Mouse (Mus musculus) liver, embryonic 18 days (tissue): ENCODE results near the gene Upf3b. TPM values are rescaled to one million over a fixed set of nuclear protein-coding genes. Genes with fewer than 3 reads are reported as not detected.

Source experiments
- polyA plus RNA-seq: library from polyadenylated mRNA; depleted of rRNA; stranded (reverse); fragments of >200 nt; gene quantifications from 2 replicates; pipeline ENCODE4 v1.2.3, GENCODE M21; 2012; rRNA removed

Gene Upf3b
- polyA plus RNA-seq: 10.8 and 10.9 TPM in 2 replicates

DNA sequence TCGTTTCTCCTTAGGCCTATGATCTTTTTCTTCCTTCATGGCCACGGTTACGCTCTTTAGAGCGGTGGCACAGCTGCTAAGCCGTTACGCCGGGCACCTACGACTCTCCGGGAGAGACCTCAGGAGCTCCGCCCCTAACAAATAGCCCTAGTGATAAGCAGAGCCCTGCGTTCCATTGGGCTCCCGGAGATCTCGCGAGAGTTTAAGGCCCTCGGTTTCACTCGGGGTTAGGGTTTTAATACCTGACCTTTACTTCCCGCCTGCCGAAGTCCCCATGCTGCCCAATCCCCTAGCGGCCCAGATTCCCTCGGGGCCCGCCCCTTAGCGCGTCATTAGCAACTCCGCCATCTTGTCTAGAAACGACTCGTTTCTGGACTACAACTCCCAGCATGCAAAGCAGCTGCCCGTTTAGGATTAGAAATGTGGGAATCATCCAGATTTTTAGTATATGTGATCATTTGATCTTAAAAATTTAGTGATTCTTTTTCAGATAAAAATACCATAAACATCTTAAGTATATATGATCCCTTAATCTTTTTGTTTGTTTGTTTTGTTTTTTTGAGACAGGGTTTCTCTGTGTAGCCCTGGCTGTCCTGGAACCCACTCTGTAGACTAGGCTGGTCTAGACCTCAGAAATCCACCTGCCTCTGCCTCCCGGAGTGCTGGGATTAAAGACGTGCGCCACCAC is at the start of gene Upf3b:
Gene Upf3b, minus strand, starts transcription at position 130 of the 688 bp plus-strand sequence.

DNA sequence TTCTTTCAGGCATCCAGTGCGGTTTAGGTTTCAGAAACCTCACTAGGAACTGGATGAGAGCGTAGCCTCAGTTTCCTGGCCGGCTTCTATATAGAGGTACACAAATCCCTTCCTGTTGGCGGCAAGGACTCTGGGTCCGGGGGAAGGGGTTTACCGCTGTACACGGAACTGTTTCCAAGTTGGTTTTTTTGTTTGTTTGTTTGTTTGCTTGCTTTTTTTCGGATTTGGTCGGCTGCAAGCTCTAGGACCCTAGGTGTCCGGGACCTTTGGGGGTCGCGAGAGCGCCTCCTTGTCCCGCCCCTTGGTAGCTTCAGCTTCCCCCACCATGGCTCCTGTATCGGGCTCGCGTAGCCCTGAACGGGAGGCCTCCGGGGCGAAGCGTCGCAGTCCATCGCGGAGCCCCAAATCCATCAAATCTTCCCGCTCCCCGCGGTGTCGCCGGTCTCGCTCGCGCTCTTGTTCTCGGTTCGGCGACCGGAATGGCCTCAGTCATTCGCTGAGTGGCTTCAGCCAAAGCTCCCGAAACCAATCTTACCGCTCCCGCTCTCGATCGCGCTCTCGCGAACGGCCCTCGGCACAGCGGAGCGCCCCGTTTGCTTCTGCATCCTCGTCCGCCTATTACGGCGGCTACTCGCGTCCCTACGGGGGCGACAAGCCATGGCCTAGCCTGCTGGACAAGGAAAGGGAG is 16.7 kb upstream of the Upf3b start, which contains the start of gene Nkap:
Gene Nkap, plus strand, starts transcription at position 125 of the 688 bp plus-strand sequence.

DNA sequence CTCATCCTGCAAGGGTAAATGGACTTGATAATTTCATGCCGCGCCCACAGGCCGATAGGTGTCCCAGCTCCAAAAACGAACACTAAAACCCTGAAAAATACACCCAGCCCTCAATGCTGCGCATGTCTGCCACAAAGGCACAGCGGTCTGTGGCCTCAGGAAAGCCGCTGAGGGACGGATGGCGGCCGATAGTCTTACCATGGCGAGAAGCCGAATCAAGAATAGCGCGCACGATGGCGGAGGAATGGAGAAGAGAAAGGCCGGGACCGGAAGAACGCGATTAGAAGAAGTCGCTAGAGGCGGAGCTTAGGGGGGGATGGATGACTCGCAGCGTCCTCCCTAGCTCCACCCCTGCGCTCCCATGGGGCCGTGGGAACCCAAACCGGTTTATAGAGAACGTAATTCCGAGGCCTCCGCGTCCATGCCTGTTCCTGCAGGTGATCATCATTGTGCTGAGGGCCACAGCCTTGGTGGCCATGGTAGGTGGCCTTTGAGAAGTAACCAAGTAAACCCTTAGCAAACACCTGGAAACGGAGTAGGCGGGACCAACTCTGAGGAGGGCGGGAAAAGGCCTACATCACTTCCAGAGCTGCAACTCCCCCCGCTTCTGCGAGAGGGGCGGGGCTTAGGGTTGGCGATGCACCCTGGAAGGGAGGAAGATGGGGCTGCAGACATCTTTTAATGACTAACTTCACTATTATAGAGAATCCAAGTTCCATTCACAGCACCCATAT is 25.0 kb downstream of the Upf3b start, which contains the start of gene Rpl39:
Gene Rpl39, minus strand, starts transcription at position 476 of the 734 bp plus-strand sequence.

DNA sequence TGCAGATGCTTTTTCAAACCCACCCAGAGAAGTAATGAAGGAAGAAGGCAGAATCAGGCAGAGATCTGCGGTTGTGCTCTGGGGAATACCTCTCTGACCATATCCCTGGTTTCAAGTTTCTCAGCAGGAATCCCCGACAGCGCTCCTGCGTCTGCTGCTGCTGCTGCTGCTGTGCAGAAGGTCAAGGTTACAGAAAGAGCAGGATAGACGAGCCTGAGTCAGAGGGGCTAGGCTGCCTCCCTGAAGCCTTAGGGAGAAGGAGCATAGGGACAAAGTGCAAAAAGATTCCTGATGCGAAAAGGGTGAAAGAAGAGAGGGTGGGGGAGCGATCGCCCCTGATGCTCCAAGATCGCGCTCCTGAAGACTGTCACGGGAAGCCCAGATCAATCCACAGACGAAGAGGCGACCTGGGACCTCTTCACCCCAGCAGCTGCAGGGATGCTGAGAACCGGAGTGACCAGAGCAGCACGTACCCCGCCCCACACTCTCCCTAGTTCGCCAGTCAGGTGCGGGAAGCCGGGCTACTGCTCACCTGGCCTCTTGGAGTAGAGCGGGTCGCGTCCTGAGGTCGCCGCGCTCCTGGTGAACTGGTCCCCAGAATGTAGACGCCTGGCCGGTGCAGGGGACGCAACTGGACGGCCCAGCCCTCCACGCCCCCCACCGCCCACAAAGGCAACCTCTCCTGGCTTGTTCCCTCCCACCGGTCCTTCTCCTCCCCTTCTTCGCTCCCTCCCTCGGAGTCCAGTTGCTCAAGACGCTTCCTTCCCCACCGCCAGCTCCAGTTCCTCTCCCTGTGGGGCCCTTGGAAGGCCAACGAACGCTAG is 61.8 kb downstream of the Upf3b start, which contains the start of gene Sowahd:
Gene Sowahd, plus strand, starts transcription at position 780 of the 824 bp plus-strand sequence.

Other genes starting within 250 kb of the Upf3b start
- gene Ube2a, start 236.4 kb downstream of the Upf3b start, polyA plus RNA-seq: 14.6 and 16.7 TPM in 2 replicates
- 5.9 and 6.2 TPM in 2 replicates for gene C330007P06Rik, start 236.2 kb downstream of the Upf3b start, polyA plus RNA-seq
- 1.5 TPM in 2 replicates for gene Nkrf, start 207.4 kb downstream of the Upf3b start, polyA plus RNA-seq
- gene Sept6, start 118.5 kb downstream of the Upf3b start, polyA plus RNA-seq: 4.9 TPM in 2 replicates
- gene Sowahd, start 61.5 kb downstream of the Upf3b start, polyA plus RNA-seq: 0.04 and 0.05 TPM in 2 replicates
- gene Rpl39, start 24.9 kb downstream of the Upf3b start, polyA plus RNA-seq: 435 and 498 TPM in 2 replicates
- gene Nkap, start 16.5 kb upstream of the Upf3b start, polyA plus RNA-seq: 1.9 and 2.1 TPM in 2 replicates
- not detected in 2 replicates for gene Akap14, start 58.5 kb upstream of the Upf3b start, polyA plus RNA-seq
- gene Ndufa1, start 80.8 kb upstream of the Upf3b start, polyA plus RNA-seq: 243 and 254 TPM in 2 replicates
- 1.6 and 1.9 TPM in 2 replicates for gene Rnf113a1, start 80.9 kb upstream of the Upf3b start, polyA plus RNA-seq
- gene Gm9, start 100.7 kb upstream of the Upf3b start, polyA plus RNA-seq: not detected in 2 replicates
- not detected in 2 replicates for gene Rhox1, start 111.9 kb upstream of the Upf3b start, polyA plus RNA-seq
- not detected in 2 replicates for gene Rhox2a, start 134.7 kb upstream of the Upf3b start, polyA plus RNA-seq
- not detected in 2 replicates for gene Rhox3a, start 139.6 kb upstream of the Upf3b start, polyA plus RNA-seq
- not detected in 2 replicates for gene Rhox4a, start 155.0 kb upstream of the Upf3b start, polyA plus RNA-seq